Mouse (Mus musculus): Measurements from ENCODE around the gene Rpl29. TPM values are rescaled to one million over a fixed set of nuclear protein-coding genes. Genes with fewer than 3 reads are reported as not detected.

Rpl29 gene
- polyA plus RNA-seq, 1 experiment from 2014 or later: 1,256 TPM

GRCm38 (mm10) chr9:106481075-106481474 is 51.8 kb downstream of the Rpl29 start:
- no peak overlapping the region for H3K27ac ChIP-seq (ENCODE audit: low read length)
- H3K27me3 ChIP-seq (ENCODE audit: control insufficient read depth, insufficient read depth, low read length): no peaks in the 10 kb centered on the region
- WGBS: 89% methylated on average over 15 of the region's 15 CpGs
- no peak overlapping the region for H3K4me2 ChIP-seq (replicated peaks; ENCODE audit: low read depth, low read length)
- H3K9me3 ChIP-seq (ENCODE audit: control insufficient read depth, low read depth, low read length): no peaks in the 10 kb centered on the region
- peaks cover 6% of the 10 kb centered on the region for H3K4me1 ChIP-seq (ENCODE audit: control insufficient read depth, insufficient read depth, low read length)
- no peak overlapping the region for H3K4me3 ChIP-seq (ENCODE audit: low read depth, low read length)
- no peak overlapping the region for H3K9ac ChIP-seq (replicated peaks; ENCODE audit: low read depth, low read length)
- H3K36me3 ChIP-seq (ENCODE audit: control insufficient read depth, insufficient read depth, low read length): peaks cover 30% of the 10 kb centered on the region
- ATAC-seq (ENCODE audit: insufficient number of reproducible peaks, insufficient read depth, low FRiP score, low read depth): no peak

Other genes starting within 250 kb of the Rpl29 start
- gene Ppm1m, start 229.7 kb upstream of the Rpl29 start, polyA plus RNA-seq (2014; fragmentation: Nextera tagmentation; extraction: Ambion mirVana): 35.6 and 38.3 TPM in 2 replicates
- gene Twf2, start 226.3 kb upstream of the Rpl29 start, polyA plus RNA-seq (2014; fragmentation: Nextera tagmentation; extraction: Ambion mirVana): 67.7 and 69.3 TPM in 2 replicates
- gene Tlr9, start 206.9 kb upstream of the Rpl29 start, polyA plus RNA-seq (2014; fragmentation: Nextera tagmentation; extraction: Ambion mirVana): 0.13 TPM in 1 of 2 replicates, not detected in the other
- gene Alas1, start 180.8 kb upstream of the Rpl29 start, polyA plus RNA-seq (2014; fragmentation: Nextera tagmentation; extraction: Ambion mirVana): 105 and 112 TPM in 2 replicates
- 25.2 and 27.7 TPM in 2 replicates for gene Poc1a, start 148.4 kb upstream of the Rpl29 start, polyA plus RNA-seq (2014; fragmentation: Nextera tagmentation; extraction: Ambion mirVana)
- 22.4 and 24.9 TPM in 2 replicates for gene Dusp7, start 60.8 kb upstream of the Rpl29 start, polyA plus RNA-seq (2014; fragmentation: Nextera tagmentation; extraction: Ambion mirVana)
- 41.2 and 43.1 TPM in 2 replicates for gene Acy1, start 8.9 kb downstream of the Rpl29 start, polyA plus RNA-seq (2014; fragmentation: Nextera tagmentation; extraction: Ambion mirVana)
- 26.3 and 32.6 TPM in 2 replicates for gene Abhd14b, start 18.0 kb downstream of the Rpl29 start, polyA plus RNA-seq (2014; fragmentation: Nextera tagmentation; extraction: Ambion mirVana)
- gene Abhd14a, start 18.2 kb downstream of the Rpl29 start, polyA plus RNA-seq (2014; fragmentation: Nextera tagmentation; extraction: Ambion mirVana): 52.3 and 57.1 TPM in 2 replicates
- 60.9 and 61.2 TPM in 2 replicates for gene Pcbp4, start 23.8 kb downstream of the Rpl29 start, polyA plus RNA-seq (2014; fragmentation: Nextera tagmentation; extraction: Ambion mirVana)
- gene Gpr62, start 36.5 kb downstream of the Rpl29 start, polyA plus RNA-seq (2014; fragmentation: Nextera tagmentation; extraction: Ambion mirVana): 0.50 and 0.68 TPM in 2 replicates
- 37.4 and 37.8 TPM in 2 replicates for gene Rrp9, start 46.5 kb downstream of the Rpl29 start, polyA plus RNA-seq (2014; fragmentation: Nextera tagmentation; extraction: Ambion mirVana)
- 2.4 and 3.1 TPM in 2 replicates for gene Parp3, start 47.5 kb downstream of the Rpl29 start, polyA plus RNA-seq (2014; fragmentation: Nextera tagmentation; extraction: Ambion mirVana)
- not detected in 2 replicates for gene Iqcf1, start 70.5 kb downstream of the Rpl29 start, polyA plus RNA-seq (2014; fragmentation: Nextera tagmentation; extraction: Ambion mirVana)
- gene Iqcf5, start 85.1 kb downstream of the Rpl29 start, polyA plus RNA-seq (2014; fragmentation: Nextera tagmentation; extraction: Ambion mirVana): not detected in 2 replicates
- gene Iqcf3, start 132.2 kb downstream of the Rpl29 start, polyA plus RNA-seq (2014; fragmentation: Nextera tagmentation; extraction: Ambion mirVana): not detected in 2 replicates
- not detected in 2 replicates for gene Iqcf4, start 141.5 kb downstream of the Rpl29 start, polyA plus RNA-seq (2014; fragmentation: Nextera tagmentation; extraction: Ambion mirVana)
- not detected in 2 replicates for gene Iqcf6, start 197.1 kb downstream of the Rpl29 start, polyA plus RNA-seq (2014; fragmentation: Nextera tagmentation; extraction: Ambion mirVana)
- gene Grm2, start 226.6 kb downstream of the Rpl29 start, polyA plus RNA-seq (2014; fragmentation: Nextera tagmentation; extraction: Ambion mirVana): not detected in 2 replicates

All from stomach, embryonic 14.5 days (tissue).